Mouse (Mus musculus) MN1 (cell line): ENCODE measurements around the gene Olfr509.
"Not testable (repeated sequence)": the region's sequence is repeated elsewhere in the genome, so short reads cannot be mapped to it uniquely, and the experiment has no call there.

ENCODE experiments used
- DNase-seq: peaks from one replicate; pipeline ENCODE4 v3.0.0-alpha.2; 2016; ENCODE audit warnings: low spot score

The Olfr509 gene

DNA sequence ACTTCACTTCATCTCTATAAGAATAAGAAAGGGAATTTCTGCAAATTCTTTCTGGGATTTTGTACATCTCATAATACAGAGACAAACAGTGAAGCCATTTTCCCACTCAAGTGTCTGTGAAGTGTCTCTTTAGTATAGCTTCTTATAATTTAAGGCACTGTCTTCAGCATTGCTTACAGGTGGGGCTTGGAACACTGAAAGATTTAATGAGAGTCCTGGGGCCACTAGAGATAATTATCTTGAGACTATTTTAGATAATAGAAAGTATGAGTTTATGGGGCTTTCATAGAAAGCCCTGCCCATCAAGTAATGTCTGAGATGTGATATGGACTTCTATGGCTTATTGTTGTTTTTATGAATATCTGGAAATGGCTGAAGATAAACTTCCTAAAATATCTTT, at the start of gene Olfr509:
Gene Olfr509 (minus strand): TSS at position 101 of the 400 bp plus-strand sequence.
- no peak for DNase-seq

DNA sequence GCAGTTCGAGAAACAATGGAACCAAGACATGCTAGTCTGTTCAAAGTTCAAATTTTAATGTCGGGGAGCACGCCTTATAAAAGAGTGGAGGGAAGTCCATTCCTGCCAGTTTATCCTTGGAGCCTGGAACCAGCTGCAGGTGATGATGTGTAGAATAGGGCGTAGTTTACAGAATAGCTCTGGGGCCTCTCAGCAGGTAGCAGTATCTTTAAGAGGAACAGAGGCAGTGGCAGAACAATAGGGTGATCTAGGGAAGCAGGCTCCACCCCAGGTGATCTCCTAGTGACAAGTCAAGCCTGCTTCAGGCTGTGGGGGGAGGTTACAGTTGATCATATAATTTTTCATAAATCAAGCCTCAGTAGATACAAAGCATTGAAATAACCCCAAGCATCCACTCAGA, 27.2 kb upstream of the Olfr509 start:
- no peak for DNase-seq

DNA sequence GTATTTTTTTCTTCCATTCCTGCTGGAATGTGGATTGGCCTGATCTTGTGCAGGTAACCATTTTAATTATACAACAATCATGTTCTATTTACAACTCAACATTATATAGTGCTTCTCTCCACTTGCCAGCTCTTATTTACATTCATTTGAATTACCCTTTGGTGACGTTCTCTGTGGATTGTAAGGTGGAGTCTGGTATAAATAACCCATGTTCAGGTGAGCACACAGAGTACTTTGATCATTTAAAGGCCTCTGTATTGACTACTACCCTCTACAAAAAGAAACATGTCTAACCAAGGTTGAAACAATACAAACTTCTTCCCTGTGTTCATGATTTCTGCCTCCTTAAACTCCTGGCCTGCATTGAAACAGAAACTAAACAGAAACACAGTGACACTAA, 19.4 kb upstream of the Olfr509 start:
- no peak for DNase-seq

DNA sequence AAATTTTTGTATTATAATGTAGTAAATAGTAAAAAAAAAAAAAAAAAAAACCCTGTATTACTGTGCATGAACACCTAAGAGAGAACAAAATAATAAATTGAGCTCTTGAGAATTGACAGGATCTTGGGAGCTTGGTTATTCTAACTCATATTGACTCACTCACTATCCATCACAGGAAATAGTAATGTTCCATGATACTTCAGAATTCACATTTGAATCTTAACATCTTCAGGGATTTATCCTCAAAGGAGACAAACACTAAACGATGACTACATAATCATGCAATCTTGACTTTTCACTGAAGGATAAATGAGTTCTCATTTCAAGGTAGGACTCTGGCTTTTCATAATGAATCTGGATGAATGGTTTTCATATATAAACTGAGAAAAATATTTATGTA, 14.4 kb upstream of the Olfr509 start, which contains the start of gene Olfr510:
Gene Olfr510 (plus strand): TSS at position 301 of the 400 bp plus-strand sequence.
- no peak for DNase-seq

DNA sequence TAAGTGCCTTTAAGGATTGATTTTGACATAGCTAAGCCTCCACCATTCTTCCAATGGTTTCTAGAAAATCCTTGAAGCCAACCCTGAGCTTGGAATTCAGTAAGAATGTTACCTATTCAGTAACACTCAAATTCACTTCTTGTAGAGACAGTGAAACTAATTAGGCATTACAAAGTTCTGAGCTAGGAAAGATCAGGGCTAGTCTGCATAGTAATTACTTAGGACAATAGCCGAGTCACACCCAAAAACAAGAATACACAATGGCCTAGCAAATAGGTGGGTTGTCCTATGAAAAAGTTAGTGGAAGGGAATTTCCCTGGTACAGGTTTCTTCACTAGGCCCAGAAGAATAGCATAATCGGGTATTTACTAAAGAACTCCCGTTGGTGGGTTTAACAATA, 10.7 kb upstream of the Olfr509 start:
- DNase-seq, result no peak

DNA sequence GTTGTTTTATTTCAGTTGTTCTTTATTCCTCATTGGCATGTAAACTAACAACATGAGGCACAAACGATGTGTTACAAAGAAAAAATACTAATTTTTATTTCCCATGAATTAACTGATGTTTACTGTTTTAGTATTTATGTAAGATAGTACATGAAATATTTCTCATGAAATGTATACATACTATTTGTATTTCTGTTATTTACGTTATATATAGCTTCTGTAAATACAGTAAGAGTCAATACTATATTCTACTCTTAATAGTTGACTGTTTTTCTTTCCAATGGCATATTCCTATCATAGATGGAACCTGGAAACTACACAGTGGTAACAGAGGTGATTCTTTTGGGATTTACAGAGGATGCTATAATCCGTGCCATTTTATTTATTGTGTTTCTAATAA, 22.0 kb downstream of the Olfr509 start, which contains the start of gene Olfr508:
Gene Olfr508 (plus strand): TSS at position 301 of the 400 bp plus-strand sequence.
- no peak for DNase-seq

DNA sequence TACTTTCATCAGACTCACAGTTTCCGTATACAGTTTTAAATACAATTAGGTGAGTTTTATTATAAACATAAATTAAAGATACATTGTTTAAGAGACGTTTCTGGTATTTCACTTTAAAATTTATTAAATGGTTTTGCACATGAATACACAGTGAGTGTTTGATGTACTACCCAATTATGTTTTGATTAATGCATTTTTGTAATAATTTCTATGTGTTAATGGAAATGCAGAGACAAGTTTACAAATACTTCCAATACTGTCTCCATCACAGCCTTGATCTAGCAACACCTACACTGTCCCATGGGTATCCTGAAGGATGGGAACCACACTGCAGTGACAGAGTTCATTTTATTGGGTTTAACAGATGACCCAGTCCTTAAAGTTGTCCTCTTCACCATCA, 30.2 kb downstream of the Olfr509 start, which contains the start of gene Olfr507:
Gene Olfr507 (plus strand): TSS at position 301 of the 400 bp plus-strand sequence.
- DNase-seq, result no peak

DNA sequence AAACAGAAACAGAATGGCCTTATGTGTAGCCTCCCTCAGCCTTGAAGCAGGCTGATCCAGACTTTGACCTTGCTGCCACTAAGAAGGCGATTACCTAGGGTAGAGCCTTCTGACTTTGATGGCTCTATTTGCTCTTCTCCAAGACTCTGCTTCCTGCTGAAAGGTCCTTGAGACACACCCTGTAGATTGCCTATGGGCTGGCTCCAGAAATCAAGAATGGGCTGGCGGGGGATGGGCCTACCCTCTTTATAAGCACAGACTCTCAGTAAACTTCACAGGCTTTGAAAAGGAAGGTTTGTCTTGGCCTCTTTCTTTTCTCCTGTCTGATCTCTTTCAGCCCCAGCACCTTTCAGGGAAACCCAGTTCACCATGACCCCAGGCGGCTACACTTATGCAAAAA, 34.9 kb downstream of the Olfr509 start:
- DNase-seq, result not testable (repeated sequence)

DNA sequence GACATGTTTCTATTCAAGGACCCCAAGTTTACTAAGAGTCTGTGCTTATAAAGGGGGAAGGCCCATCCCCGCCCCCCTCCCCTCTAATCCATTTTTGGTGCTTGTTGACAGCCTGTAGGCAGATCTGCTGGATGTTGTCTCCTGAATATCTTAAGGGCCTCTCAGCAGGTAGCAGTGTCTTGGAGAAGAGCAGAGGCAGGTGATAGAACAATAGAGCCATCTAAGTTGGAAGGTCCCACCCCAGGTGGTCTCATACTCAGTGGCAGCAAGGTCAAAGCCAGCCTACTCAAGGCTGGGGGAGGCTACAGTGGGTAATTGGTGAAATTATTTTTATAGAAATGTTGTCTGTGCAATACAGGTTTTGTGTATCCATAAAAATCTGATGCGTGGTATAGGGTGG, 37.6 kb downstream of the Olfr509 start:
- no peak for DNase-seq

DNA sequence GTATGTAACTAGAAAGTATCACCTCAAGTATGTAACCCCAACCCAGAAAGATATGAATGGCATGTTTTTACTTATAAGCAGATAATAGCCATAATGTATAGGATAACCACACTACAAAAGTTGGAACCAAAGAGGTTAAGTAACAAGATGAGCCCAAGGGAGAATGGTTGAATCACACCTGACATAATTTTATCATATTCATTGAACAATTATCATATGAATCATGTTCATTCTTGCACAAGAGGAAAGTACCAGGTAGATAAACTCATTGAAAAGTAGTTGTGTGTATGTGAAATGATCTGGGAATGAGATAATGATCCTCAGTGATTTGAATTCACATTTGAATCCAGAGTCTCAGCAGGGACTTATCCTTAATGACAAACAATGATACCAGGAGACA, 41.2 kb downstream of the Olfr509 start, which contains the start of gene Olfr506:
Gene Olfr506 (plus strand): TSS at position 301 of the 400 bp plus-strand sequence.
- DNase-seq, result no peak

DNA sequence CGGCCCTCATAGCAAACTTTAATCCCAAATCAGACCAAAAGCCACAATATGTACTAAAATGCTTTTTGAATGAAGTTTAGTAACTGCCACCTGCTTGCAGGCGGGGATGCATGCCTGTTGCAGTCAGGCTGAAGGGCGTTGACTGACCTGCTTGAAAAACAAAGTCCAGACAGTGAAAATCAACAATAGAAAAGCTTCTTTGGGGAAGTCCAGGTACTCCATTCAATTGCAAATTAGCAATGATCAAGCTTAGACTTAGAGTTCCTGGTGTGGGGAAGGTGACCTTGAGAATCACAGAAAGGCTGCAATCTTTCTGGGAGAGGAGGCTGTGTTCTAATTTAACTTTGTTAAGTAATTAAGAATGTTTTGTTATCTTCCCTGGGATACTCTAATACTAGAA, 49.8 kb downstream of the Olfr509 start:
- not testable (repeated sequence) for DNase-seq
